Mouse (Mus musculus) adrenal gland, postnatal 4 days (tissue): ENCODE results near the gene Emc8. TPM values are rescaled to one million over a fixed set of nuclear protein-coding genes. Genes with fewer than 3 reads are reported as not detected.

Experiments
- DNase-seq, 2 experiments: peaks; one replicate each; pipeline ENCODE4 v3.0.0; 2021 to 2022; ENCODE audit warnings: low spot score in 2 of 2, mixed read lengths in 2 of 2
- total RNA-seq, 2 experiments: library from RNA; stranded (reverse); gene quantifications; 2 replicates each; pipeline ENCODE4 v1.2.3; 2021

Gene Emc8
- total RNA-seq, 2 experiments from 2014 or later: 101 to 112 TPM

DNA sequence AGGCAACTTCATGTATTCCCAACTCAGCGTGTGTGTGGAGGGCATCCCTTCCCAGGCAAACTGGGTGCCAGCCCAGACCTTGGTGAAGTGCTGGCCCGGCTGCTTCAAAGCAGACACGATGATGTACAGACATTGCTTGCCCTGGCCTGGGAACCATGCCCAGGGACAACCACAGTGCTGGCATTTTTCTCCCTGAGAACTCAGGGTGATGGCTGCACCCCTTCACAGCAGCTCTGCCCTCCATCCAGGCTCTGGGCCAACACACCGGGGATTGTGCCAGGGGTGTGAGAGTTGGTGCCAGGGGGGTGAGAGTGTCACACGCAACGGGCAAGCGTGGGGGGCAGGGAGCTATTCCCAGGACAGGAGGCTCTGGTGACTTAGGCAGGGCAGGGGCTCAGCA lies 23.7 kb downstream of the Emc8 start:
- peak; percentile 49 to 66 for DNase-seq

GRCm38 (mm10) chr8:120642031-120642662 lies 26.2 kb downstream of the Emc8 start:
- no peak for DNase-seq

GRCm38 (mm10) chr8:120641245-120641644 lies 27.1 kb downstream of the Emc8 start:
- no peak for DNase-seq

DNA sequence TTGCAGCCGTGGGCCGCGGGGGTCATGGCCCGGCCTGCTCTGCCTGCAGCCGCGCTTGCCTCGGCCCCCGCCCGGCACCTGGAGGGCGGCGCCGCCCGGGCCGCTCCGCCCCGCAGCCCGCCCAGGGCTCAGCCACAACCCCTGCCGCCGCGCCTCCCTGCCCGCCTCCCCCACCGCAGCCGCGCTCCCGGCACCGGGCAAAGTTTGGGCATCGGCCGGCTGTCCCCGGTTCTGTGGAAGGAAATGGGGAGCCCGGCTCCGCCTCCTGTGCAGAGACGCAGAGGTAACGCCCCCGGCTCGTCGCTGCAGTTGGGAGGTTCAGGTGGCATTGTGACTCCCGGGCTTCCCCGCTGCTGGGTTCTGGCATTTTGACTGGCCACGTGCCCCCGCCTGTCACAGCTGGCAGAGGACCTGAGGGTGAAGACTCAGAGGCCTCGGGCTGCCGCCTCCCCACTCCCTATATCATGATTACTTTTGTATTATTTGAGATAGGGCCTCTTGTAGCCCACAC lies 34.0 kb downstream of the Emc8 start:
- peak; percentile 27 to 55 for DNase-seq

DNA sequence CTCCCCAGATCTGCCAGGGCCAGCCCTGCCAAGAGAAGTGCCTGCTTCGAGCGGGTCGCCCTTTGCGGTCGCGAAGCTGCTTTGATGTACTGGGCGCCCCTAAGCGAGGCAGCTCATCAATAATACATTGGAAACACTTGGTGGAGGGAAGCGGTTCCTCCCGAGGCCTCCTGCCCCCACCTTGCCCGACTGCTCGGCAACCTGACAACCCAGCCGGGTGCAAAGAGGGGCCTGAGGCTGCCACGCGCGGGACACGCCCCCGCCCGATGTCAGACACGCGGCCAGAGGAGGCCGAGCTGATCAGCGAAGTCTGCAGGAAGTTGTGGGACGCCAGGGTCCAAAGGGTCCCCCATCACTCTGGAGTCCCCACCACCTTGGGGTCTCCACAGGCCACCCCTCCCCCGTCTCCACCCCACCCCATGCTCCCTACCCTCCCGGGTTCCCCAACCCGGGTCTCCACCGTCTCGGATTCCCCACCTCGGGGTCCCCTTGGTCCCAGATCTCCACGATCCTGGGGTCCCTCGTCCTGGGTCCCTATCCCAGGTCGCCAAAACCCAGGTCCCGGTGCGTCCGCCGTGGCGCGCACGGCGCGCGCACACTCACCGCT lies 34.6 kb downstream of the Emc8 start:
- DNase-seq: no peak

DNA sequence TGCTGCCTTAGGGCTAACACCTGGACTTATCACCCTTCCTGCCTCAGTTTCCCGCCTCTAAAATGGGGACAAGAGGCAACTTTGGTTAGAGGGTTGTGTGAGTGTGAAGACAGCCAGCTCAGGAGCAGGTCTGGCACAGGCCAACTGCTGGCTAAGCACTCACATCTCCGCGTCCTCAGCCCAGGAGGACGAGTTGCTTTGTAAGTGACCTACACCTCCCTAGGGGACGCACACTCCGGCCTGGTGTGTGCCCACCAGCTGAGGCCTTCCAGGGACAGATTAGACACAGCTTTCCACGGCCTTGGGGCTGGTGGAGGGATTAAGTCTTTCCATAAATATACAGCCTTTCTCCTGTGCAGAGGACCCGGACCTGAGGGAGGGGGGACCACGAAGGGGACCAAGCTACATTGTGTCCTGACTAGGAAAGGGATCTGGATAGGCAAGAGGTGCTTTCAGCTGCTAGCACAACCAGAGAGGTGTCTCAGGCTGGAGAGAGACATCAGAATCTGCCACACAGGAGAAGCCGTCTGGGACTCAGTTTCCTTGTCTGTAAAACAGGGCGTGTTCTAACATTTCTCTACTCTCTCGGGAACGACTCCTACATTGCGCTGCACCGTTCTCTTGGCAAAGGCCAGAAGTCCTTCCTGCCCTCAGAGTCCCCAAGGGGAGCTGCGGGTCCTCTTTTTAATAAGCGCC lies 35.3 kb downstream of the Emc8 start:
- DNase-seq: no peak

GRCm38 (mm10) chr8:120631441-120632375 lies 36.7 kb downstream of the Emc8 start:
- no peak for DNase-seq

GRCm38 (mm10) chr8:120630848-120631247 lies 37.5 kb downstream of the Emc8 start:
- DNase-seq: no peak

DNA sequence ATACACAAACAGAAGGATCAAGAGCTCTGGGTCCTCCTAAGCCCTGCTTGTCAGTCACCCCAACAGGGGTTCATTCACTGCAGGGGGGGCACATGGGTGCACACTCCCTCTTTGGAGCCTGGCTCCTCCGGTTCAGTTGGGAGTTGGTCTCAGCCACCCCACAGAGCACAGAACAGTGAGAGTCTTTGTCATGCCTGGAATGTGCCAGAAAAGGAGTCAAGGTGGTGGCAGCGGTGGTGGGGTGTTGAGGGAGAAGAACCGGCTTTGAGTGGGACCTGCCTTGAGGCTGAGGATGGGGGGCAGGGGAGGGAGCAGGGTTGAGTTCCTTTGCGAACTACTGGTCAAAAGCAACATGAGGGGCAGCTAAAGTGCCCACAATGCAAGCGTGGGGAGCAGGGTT lies 38.3 kb downstream of the Emc8 start:
- no peak for DNase-seq

DNA sequence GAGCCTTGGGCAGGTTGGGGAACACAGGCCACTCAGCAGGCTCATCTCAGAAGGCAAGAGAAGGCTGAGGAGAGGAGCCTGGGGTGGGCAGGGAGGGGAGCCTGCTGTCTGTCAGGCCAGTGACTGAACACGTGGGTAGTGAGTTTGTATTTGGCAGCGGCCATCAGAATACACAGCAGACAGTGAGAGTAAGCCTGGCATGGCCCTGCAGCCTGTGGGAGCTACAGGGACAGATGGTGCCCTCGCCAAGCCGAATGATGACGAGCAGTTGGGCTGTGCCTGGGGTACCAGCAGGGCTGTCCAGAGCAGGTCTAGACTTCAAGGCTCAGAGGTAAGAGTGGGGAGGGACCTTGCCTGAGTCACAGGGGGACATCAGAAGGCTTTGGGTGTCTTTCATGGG lies 41.1 kb downstream of the Emc8 start:
- DNase-seq: no peak

GRCm38 (mm10) chr8:120626461-120626860 lies 41.9 kb downstream of the Emc8 start:
- no peak for DNase-seq

DNA sequence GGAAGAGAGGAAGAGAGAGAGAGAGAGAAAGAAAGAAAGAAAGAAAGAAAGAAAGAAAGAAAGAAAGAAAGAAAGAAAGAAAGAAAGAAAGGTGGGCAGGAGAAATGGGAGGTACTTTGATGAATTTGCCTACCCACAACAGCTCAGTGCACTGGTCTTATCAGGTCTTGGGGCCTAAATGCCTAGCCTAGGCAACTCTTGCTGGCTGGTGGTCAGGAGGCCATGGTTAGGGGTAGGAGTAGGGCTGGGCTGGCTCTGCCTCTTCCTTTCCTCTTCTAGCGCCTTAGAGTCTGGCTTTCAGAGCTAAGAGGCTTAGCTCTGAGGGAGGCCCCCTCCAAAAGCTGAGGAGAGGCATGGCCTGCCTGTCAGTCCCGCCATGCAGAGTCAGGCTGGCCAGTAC lies 44.8 kb downstream of the Emc8 start:
- DNase-seq: no peak

DNA sequence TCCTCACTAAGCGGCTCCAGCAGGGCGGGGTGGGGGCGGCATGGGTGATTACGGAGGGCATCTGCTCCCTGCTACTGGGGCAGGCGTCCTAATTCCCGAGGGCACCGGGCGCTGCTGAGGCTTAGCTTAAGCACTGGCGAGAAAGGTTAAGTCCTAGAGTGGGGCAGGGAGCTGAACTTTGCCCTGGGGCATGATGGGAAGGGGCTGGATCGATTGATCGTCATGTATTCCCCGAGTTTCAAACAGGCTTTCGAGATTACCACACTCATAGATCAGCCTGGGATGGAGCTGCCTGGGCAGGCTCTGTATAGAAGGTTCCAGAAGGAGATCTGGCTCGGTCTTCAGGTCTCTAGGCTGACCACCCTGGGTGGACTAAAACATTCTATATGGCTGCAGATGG lies 46.2 kb downstream of the Emc8 start:
- no peak for DNase-seq

GRCm38 (mm10) chr8:120620441-120620840 lies 47.9 kb downstream of the Emc8 start:
- no peak for DNase-seq

DNA sequence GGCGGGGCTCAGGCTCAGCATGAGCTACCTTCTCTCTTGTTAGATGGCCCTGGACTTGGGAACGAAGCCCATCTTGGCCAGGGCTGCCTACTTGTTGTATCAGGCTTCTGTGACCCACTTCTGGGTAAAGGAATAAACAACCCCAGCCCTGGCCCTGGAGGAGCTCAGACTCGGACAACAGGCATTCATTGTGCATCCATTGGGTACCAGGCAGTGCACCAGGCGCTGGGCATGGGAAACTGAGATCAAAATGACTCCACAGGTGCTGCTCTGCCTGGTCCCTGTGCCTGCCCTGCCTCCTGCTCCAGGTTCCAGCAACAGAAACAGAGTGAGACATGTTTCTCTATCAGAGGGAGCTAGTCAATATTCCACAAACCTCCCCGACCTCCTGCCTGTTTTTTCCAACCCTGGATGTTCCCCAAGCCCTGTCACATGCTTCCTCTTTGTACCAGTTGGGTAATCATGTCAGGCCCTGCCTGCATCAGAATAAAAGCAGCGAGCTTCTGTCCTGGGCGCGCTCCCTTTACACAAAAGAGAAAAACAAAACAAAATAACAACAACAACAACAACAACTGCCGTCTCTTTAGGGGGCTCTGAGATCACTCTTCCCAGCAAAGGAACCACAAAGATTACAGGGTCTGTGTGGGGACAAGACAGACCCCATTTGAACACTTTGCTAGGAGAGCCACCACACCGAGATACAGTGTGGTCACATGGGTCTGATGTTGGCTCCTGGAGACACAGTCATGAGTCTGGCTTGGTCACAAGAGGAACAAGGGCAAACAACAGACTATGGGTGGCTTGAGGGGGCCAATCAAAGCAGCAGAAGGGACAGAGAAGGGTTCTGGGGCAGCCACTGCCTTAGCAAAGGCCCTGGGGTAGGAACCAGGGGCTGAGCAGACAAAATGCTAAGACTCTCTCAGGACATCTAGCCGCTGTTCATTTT lies 48.9 kb downstream of the Emc8 start:
- no peak for DNase-seq

GRCm38 (mm10) chr8:120618110-120618509 lies 50.3 kb downstream of the Emc8 start:
- DNase-seq: peak; percentile 46 to 54

GRCm38 (mm10) chr8:120616663-120617626 lies 51.4 kb downstream of the Emc8 start:
- no peak for DNase-seq

- no peak for DNase-seq
These were observed 53.9 kb downstream of the Emc8 start for GRCm38 (mm10) chr8:120614491-120614890.

GRCm38 (mm10) chr8:120610824-120611223 lies 57.5 kb downstream of the Emc8 start:
- no peak for DNase-seq
